Comparison of ENCODE assay signal across 8 mouse cellular contexts in genomic region chr7:4150059-4150541, GRCm38 (mm10). TPM values are rescaled to one million over a fixed set of nuclear protein-coding genes. Genes with fewer than 3 reads are reported as not detected.
DNase-seq lines count a peak whose midpoint lies in the region; ATAC-seq lines count a peak whose summit lies in the region.

TSS of gene Leng9 (minus strand) at chr7:4150374.

- H3K27me3 ChIP-seq in erythroblast, embryonic 14.5 days (ENCODE audit: control insufficient read depth) = peaks cover 6% of the 10 kb centered on the region
- peaks cover 5% of the 10 kb centered on the region for H3K27me3 ChIP-seq in hindbrain, embryonic 16.5 days (replicated peaks; ENCODE audit: control insufficient read depth, insufficient read depth, low read length)
- peaks cover 27% of the 10 kb centered on the region for H3K27me3 ChIP-seq in midbrain, embryonic 15.5 days (replicated peaks)

- ATAC-seq in hindbrain, embryonic 16.5 days = peak; percentile 12
- peak; percentile 28 for ATAC-seq in midbrain, embryonic 15.5 days (replicated peaks)
- no peak for ATAC-seq in granulocyte monocyte progenitor cell, adult 5-6 weeks (replicated peaks; ENCODE audit: poor library complexity, severe bottlenecking)

- 2% methylated on average over 14 of the region's 14 CpGs for WGBS in hindbrain, embryonic 16.5 days
- under 1% methylated on average over 14 of the region's 14 CpGs for WGBS in midbrain, embryonic 15.5 days

- H3K9ac ChIP-seq in hindbrain, embryonic 16.5 days (ENCODE audit: low read depth, low read length) = peak within 1 kb of the TSS; percentile 93
- peak within 1 kb of the TSS; percentile 86 for H3K9ac ChIP-seq in midbrain, embryonic 15.5 days

- H3K27ac ChIP-seq in hindbrain, embryonic 16.5 days (ENCODE audit: low read depth, low read length) = peak within 1 kb of the TSS; percentile 94
- peak within 1 kb of the TSS; percentile 91 for H3K27ac ChIP-seq in midbrain, embryonic 15.5 days

- no peaks in the 10 kb centered on the region for H3K9me3 ChIP-seq in erythroblast, embryonic 14.5 days (ENCODE audit: control insufficient read depth, low read length)
- no peaks in the 10 kb centered on the region for H3K9me3 ChIP-seq in hindbrain, embryonic 16.5 days (ENCODE audit: control insufficient read depth, low read length)
- H3K9me3 ChIP-seq in midbrain, embryonic 15.5 days = no peaks in the 10 kb centered on the region

- H3K4me2 ChIP-seq in hindbrain, embryonic 16.5 days (ENCODE audit: low read length) = peak within 1 kb of the TSS; percentile 96
- peak within 1 kb of the TSS; percentile 96 for H3K4me2 ChIP-seq in midbrain, embryonic 15.5 days

- peak within 1 kb of the TSS; percentile 86 for H3K4me3 ChIP-seq in erythroblast, embryonic 14.5 days (replicated peaks)
- H3K4me3 ChIP-seq in hindbrain, embryonic 16.5 days (ENCODE audit: low read length) = peak within 1 kb of the TSS; percentile 81
- peak within 1 kb of the TSS; percentile 71 for H3K4me3 ChIP-seq in midbrain, embryonic 15.5 days

- peak; percentile 66 for DNase-seq in cerebellum, adult 11 months
- DNase-seq in cerebellum, postnatal 4 days (ENCODE audit: low spot score in 2 of 2) = no peak
- DNase-seq in adrenal gland, postnatal 10 days = peak; percentile 62
- peak; percentile 62 for DNase-seq in liver

- peaks cover 66% of the 10 kb centered on the region for H3K4me1 ChIP-seq in erythroblast, embryonic 14.5 days (ENCODE audit: control insufficient read depth)
- peaks cover 25% of the 10 kb centered on the region for H3K4me1 ChIP-seq in hindbrain, embryonic 16.5 days (ENCODE audit: control insufficient read depth, insufficient read depth, low read depth, low read length)
- H3K4me1 ChIP-seq in midbrain, embryonic 15.5 days = peaks cover 31% of the 10 kb centered on the region

- H3K36me3 ChIP-seq in erythroblast, embryonic 14.5 days (ENCODE audit: control insufficient read depth) = peaks cover 36% of the 10 kb centered on the region
- H3K36me3 ChIP-seq in hindbrain, embryonic 16.5 days (ENCODE audit: control insufficient read depth, insufficient read depth, low read length) = peaks cover 27% of the 10 kb centered on the region
- peaks cover 21% of the 10 kb centered on the region for H3K36me3 ChIP-seq in midbrain, embryonic 15.5 days (replicated peaks)

RNA-seq across cellular contexts. Expression of gene Leng9, which starts in this region (rescaled TPM):
- total RNA-seq in adrenal gland, postnatal 10 days (2021) = 1 to 10 TPM; 5.5 to 9.8 TPM
- 0.04 and 0.07 TPM in 2 replicates for polyA plus RNA-seq in erythroblast, embryonic 14.5 days (2012)
- 6.0 and 6.8 TPM in 2 replicates for polyA plus RNA-seq in hindbrain, embryonic 16.5 days (2015; fragmentation: Nextera tagmentation; extraction: Ambion mirVana)
- polyA plus RNA-seq in midbrain, embryonic 15.5 days (2015; fragmentation: Nextera tagmentation; extraction: Ambion mirVana) = 5.2 and 6.0 TPM in 2 replicates
- 0.32 TPM in 1 of 2 replicates, not detected in the other for total RNA-seq in granulocyte monocyte progenitor cell, adult 5-6 weeks (2014; fragmentation: Nextera tagmentation)
- 1.4 and 2.0 TPM in 2 replicates for total RNA-seq in granulocyte monocyte progenitor cell, adult 5-6 weeks (2017)

Comparison
In these comparisons a context has a peak if more than half of its experiments do, and no peak if none do; other contexts are left out.
1. DNase-seq: peak in cerebellum, adult 11 months (single experiment), adrenal gland, postnatal 10 days (single experiment) and liver (single experiment); none in cerebellum, postnatal 4 days (0 of 2).
2. Peak in every context shown above with its lines, with median percentiles within 50 percentile points of each other: H3K4me3 ChIP-seq.